Mouse (Mus musculus): ENCODE measurements at regions not wholly inside any gene's neighbourhood (a gene's known extent, or its start where the extent isn't known, plus 50 kb on each side); places are given as distances from the start of the nearest gene placed in this dataset.

- no peak for TF ChIP-seq CTCF (IDR thresholded peaks at IDR 0.05; ENCODE audit: low read depth, low read length)
- no peak for TF ChIP-seq POLR2A (IDR thresholded peaks at IDR 0.05; ENCODE audit: borderline replicate concordance, low read depth, low read length)
These were observed 499.1 kb downstream of the Zfp704 start for GRCm38 (mm10) chr3:9110741-9111140.

Data from bone marrow macrophage, adult 2 months (primary cell).